Mouse (Mus musculus) erythroblast, embryonic 14.5 days (primary cell): ENCODE data around the gene Rnaseh2a.

Experiments
- GATA1 ChIP-seq: IDR thresholded peaks from 2 replicates; pipeline ENCODE4 v1.6.1; 2012; ENCODE audit warnings: low read length, inconsistent platforms, mixed read lengths
- TAL1 ChIP-seq: IDR thresholded peaks from 3 replicates; pipeline ENCODE4 v1.6.1; 2012; ENCODE audit warnings: low read length, inconsistent platforms, mixed read lengths

DNA sequence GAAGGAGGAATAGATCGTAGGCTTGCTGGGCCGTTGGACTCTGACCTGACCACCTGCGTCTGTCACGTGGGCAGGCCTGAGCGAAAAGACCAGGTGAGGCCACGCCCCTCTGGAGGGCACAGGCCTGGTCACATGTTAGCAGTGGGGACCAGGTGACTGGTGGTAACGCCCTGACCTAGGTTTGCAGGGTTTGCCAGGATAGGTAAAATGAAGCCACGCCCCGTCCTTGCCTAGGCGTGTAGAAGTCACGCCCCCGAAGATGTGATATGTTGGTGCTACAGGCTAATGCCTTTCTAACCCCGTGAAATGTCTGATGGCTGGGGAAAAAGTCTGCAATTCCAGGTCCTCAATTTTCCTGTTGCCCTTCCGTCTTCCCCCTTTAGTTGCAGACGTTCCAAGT lies 21.3 kb upstream of the Rnaseh2a start:
- TF ChIP-seq GATA1 (no peak), TAL1 (no peak)
